Mouse (Mus musculus): Measurements from ENCODE around the gene Rpusd2.

- TF ChIP-seq CTCF (IDR thresholded peaks at IDR 0.05; ENCODE audit: low read depth, low read length) (no peak), POLR2A (IDR thresholded peaks at IDR 0.05; ENCODE audit: insufficient read depth, low read length) (no peak)
Measured at GRCm38 (mm10) chr2:119009376-119009775, 25.2 kb upstream of the Rpusd2 start.
